Mouse (Mus musculus) heart, adult 2 months (tissue): ENCODE data around the gene Tmed10.

ENCODE experiments used
- CTCF ChIP-seq: fragments of 200-600 bp; IDR thresholded peaks from 2 replicates; pipeline ENCODE4 v1.8.1; 2022; ENCODE audit warnings: antibody characterized with exemption, mild to moderate bottlenecking, moderate library complexity
- EP300 ChIP-seq: fragments of 200-500 bp; IDR thresholded peaks from 2 replicates; pipeline ENCODE4 v1.6.1; 2011; ENCODE audit warnings: low read depth, low read length, control low read depth; ENCODE audit not compliant: insufficient read depth
- POLR2A ChIP-seq: fragments of 200-500 bp; IDR thresholded peaks from 2 replicates; pipeline ENCODE4 v1.6.1; 2011; ENCODE audit warnings: mild to moderate bottlenecking, low read depth, low read length, control low read depth; ENCODE audit not compliant: insufficient read depth

- TF ChIP-seq CTCF, result peak; percentile 57
- no peak for TF ChIP-seq POLR2A
- TF ChIP-seq EP300, result no peak
Measured at GRCm38 (mm10) chr12:85292906-85293305, 81.7 kb downstream of the Tmed10 start.
